Mouse (Mus musculus): ENCODE data around the gene Wdr18.

The Wdr18 gene

DNA sequence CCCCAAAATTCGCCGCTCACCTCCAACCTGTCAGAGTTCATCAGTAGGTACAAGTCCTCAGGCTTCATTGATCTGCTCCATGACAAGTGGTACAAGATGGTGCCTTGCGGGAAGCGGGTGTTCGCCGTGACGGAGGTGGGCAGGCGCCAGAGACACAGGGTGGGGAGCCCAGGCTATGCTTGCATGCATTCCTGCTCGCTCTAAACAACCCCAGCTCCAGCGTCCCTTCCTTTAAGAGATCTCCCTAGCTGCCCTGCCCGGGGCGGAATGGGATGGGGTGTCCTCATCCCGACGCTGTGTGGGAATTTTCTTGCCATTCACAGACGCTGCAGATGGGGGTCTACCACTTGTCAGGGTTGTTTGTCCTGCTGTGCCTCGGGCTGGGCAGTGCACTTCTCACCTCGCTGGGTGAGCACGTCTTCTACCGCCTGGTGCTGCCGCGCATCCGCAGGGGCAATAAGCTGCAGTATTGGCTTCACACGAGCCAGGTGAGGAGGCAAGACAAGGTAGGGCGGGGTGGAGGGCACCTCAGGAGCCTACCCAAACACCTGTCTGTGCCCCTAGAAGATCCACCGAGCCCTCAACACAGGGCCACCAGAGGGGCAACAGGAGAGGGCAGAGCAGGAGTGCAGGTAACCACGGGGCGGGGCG lies 16.2 kb downstream of the Wdr18 start:
- POLR2A ChIA-PET = interaction anchor here (0.6 to 4.6 kb wide), 35 partner anchors 8 to 362 kb away, joined by 3 to 42 read pairs (median 5); partner anchors contain the start of genes Tmem259 (in 4 of the 4), Wdr18 (in 3 of the 4), 1600002K03Rik (in 1 of the 4) and Abca7 (in 1 of the 4)
- CTCF ChIA-PET = interaction anchor here (0.5 to 3.7 kb wide), 11 partner anchors 8 to 165 kb away, joined by 3 to 22 read pairs (median 5); partner anchors contain the start of genes Wdr18 (in 2 of the 4) and Tmem259 (in 1 of the 4)

GRCm38 (mm10) chr10:79976722-79977107 lies 16.8 kb downstream of the Wdr18 start:
- ChIA-PET CTCF (interaction anchor here in 2 of 4 experiments (0.7 to 3.7 kb wide), 8 partner anchors 8 to 18 kb away, joined by 3 to 22 read pairs (median 4); partner anchors contain the start of genes Wdr18 (in 2 of the 2) and Tmem259 (in 1 of the 2)), POLR2A (interaction anchor here (0.6 to 4.6 kb wide), 29 partner anchors 7 to 363 kb away, joined by 3 to 42 read pairs (median 4); partner anchors contain the start of genes Tmem259 (in 3 of the 4), Wdr18 (in 2 of the 4), 1600002K03Rik (in 1 of the 4) and Abca7 (in 1 of the 4))

GRCm38 (mm10) chr10:79977324-79977723 lies 17.4 kb downstream of the Wdr18 start:
- CTCF ChIA-PET = interaction anchor here in 2 of 4 experiments (0.6 to 3.7 kb wide), 6 partner anchors 10 to 904 kb away, joined by 3 to 22 read pairs (median 4); partner anchors contain the start of gene Wdr18 (in 2 of the 2)
- POLR2A ChIA-PET = interaction anchor here (0.6 to 3.4 kb wide), 18 partner anchors 9 to 191 kb away, joined by 3 to 13 read pairs (median 4); partner anchors contain the start of genes Wdr18 (in 2 of the 4), Abca7 (in 1 of the 4), Cbarp (in 1 of the 4) and Stk11 (in 1 of the 4)

DNA sequence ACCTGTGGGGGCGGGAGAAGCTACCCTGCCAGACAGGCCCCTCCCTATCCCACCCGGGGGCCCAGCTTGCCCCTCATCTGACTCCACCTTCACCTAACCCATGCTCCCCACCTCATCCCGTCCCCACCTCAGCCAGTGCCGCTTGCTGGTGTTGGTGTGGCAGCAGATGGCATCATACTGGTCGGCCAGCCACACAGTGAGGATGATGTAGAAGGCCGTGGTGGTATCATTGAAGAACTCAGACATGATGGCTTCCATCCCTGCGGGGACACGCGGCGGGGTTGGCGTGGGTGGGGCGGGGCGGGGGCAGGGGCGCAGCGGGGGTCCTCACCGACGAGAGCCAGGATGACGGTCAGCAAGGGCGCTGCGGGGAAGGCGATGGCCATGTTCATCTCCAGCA lies 18.1 kb downstream of the Wdr18 start:
- ChIA-PET POLR2A (interaction anchor here in 3 of 4 experiments (0.5 to 1.7 kb wide), 5 partner anchors 18 to 163 kb away, joined by 3 to 8 read pairs (median 3); partner anchors contain the start of genes Wdr18 (in 2 of the 3), Cbarp (in 1 of the 3) and Ptbp1 (in 1 of the 3)), CTCF (interaction anchor here in 2 of 4 experiments (1.2 to 3.7 kb wide), 2 partner anchors 18 kb away, joined by 4 to 22 read pairs; partner anchors contain the start of gene Wdr18 (in 2 of the 2))

DNA sequence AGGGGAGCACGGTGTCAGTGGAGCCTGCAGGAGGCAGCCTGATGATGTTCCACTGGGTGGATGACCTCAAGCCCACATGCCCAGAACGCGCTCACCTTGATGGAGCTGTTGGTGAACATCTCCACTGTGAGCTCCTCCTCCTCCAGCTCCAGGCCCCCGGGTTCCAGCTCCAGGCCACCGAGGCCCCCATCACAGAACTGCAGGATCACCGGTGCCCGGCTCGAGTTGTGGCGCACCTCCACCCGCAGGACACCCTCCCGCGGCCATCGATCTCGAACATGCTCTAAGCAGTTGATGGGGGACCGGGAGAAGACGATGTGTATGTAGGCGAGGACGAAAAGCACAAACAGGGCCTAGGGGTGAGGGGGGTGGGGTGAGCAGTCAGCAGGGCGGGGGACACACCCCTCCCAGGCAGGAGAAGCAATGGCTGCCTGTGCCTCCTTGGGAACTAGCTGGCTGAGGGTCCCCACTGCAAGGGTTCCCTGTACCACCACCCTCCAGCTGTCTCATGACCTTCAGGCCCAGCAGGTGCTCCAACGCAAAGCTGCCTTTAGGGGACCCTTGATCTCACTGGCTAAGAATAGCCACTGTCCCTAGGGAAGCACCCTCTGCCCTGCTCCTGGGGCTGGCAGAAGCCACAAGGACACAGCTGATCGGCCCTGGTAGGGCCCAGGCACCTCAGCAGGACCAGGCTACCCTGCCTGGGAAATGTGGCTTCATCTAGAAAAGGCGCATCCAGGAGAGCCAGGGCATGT lies 19.6 kb downstream of the Wdr18 start:
- ChIA-PET CTCF (interaction anchor here in 1 of 4 experiments (1.4 kb wide), 1 partner anchor 20 kb away, joined by 5 read pairs; the partner anchor contains the start of gene Wdr18), POLR2A (interaction anchor here in 3 of 4 experiments (0.6 to 2.5 kb wide), 20 partner anchors 9 to 363 kb away, joined by 3 to 14 read pairs (median 3); partner anchors contain the start of genes Grin3b (in 2 of the 3), Wdr18 (in 2 of the 3), Med16 (in 1 of the 3) and Pcsk4 (in 1 of the 3))

GRCm38 (mm10) chr10:79983205-79983604 lies 23.3 kb downstream of the Wdr18 start:
- POLR2A ChIA-PET = interaction anchor here (0.6 to 10.5 kb wide), 22 partner anchors 8 to 584 kb away, joined by 3 to 245 read pairs (median 8); partner anchors contain the start of genes Wdr18 (in 2 of the 4) and Stk11 (in 1 of the 4)
- CTCF ChIA-PET = interaction anchor here in 2 of 4 experiments (0.6 to 2.0 kb wide), 2 partner anchors 8 to 157 kb away, joined by 3 to 11 read pairs; partner anchors contain the start of gene Cbarp (in 1 of the 2)

DNA sequence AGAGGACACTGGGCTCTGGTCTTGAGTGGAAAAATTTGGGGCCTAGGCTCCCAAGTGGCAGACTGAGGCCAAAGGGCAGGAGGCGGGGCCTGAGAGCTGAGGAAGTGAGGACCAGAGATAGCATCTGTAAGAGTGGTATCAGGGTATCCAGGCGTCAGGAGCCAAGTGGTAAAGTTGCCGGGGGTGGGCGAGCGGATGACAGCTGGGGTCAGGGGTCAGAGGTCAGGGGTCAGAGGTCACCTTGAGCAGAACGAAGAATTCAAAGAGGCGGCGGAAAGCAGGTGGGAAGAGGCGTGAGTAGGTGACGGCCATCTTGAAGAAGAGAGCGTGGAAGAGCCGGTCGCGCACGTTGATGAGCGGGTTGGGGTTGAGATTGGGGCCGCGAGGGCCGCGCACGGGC lies 23.7 kb downstream of the Wdr18 start:
- CTCF ChIA-PET = interaction anchor here in 3 of 4 experiments (0.8 to 4.7 kb wide), 17 partner anchors 9 to 238 kb away, joined by 3 to 37 read pairs (median 8); partner anchors contain the start of genes Cbarp (in 2 of the 3), Med16 (in 2 of the 3), Cirbp (in 1 of the 3) and Midn (in 1 of the 3)
- POLR2A ChIA-PET = interaction anchor here (0.7 to 10.5 kb wide), 49 partner anchors 8 to 277 kb away, joined by 3 to 245 read pairs (median 11); partner anchors contain the start of genes Grin3b (in 2 of the 4), Med16 (in 2 of the 4), Stk11 (in 2 of the 4) and Wdr18 (in 2 of the 4)

DNA sequence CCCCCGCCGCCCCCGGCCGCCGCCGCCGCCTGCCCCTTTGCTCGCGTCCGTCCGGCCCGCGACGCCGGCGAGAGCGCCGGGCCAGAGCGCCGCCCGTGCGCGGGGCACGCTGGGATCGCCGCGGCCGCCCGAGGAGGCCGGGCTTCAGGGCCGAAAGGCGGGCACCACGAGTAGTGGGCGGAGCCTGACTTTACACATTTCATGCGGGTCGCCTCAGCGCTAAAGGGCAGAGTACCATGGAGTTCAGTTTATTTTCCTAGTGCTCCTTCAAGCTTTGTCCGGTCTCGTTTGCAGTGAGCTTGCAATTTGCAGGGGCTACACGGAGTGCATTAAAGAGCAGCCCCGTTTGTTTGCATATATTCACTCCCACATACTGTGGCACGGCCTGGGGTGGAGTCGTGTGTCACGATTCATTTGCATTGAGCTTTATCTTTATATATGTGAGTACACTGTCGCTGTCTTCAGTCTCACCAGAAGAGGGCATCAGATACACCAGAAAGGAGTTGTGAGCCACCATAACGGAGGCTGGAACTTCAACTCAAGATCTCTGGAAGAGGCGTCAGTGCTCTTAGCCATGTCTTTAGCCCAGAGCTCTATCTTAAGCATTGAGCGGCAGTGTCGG lies 24.4 kb downstream of the Wdr18 start, which contains the start of gene Tmem259:
TSS of gene Tmem259 (minus strand) at position 136 of the 622 bp plus-strand sequence.
- POLR2A ChIA-PET = interaction anchor here (0.5 to 10.5 kb wide), 164 partner anchors 8 to 1868 kb away, joined by 3 to 245 read pairs (median 5); partner anchors contain the start of genes Cbarp (in 3 of the 4), Med16 (in 3 of the 4), Polr2e (in 3 of the 4) and Stk11 (in 3 of the 4)

GRCm38 (mm10) chr10:79984871-79985270 lies 24.9 kb downstream of the Wdr18 start:
- ChIA-PET CTCF (interaction anchor here (0.6 to 4.7 kb wide), 77 partner anchors 8 to 1204 kb away, joined by 3 to 48 read pairs (median 4); partner anchors contain the start of genes Wdr18 (in 4 of the 4), Grin3b (in 2 of the 4), Med16 (in 2 of the 4) and Mum1 (in 2 of the 4)), POLR2A (interaction anchor here (0.5 to 10.5 kb wide), 170 partner anchors 8 to 1869 kb away, joined by 3 to 245 read pairs (median 5); partner anchors contain the start of genes Cbarp (in 4 of the 4), Grin3b (in 3 of the 4), Med16 (in 3 of the 4) and Polr2e (in 3 of the 4))

More for the DNA sequence above, 24.4 kb downstream of the Wdr18 start, which contains the start of gene Tmem259:
- CTCF ChIA-PET = interaction anchor here (0.6 to 4.7 kb wide), 77 partner anchors 8 to 1205 kb away, joined by 3 to 48 read pairs (median 4); partner anchors contain the start of genes Wdr18 (in 4 of the 4), Cbarp (in 2 of the 4), Grin3b (in 2 of the 4) and Med16 (in 2 of the 4)

GRCm38 (mm10) chr10:79985334-79986231 lies 25.6 kb downstream of the Wdr18 start:
- ChIA-PET CTCF (interaction anchor here (0.6 to 4.7 kb wide), 71 partner anchors 10 to 391 kb away, joined by 3 to 48 read pairs (median 5); partner anchors contain the start of genes Wdr18 (in 4 of the 4), Grin3b (in 2 of the 4), Med16 (in 2 of the 4) and Mum1 (in 2 of the 4)), POLR2A (interaction anchor here (0.6 to 10.5 kb wide), 146 partner anchors 8 to 691 kb away, joined by 3 to 245 read pairs (median 5); partner anchors contain the start of genes Cbarp (in 4 of the 4), Grin3b (in 3 of the 4), Med16 (in 3 of the 4) and Polr2e (in 3 of the 4))

DNA sequence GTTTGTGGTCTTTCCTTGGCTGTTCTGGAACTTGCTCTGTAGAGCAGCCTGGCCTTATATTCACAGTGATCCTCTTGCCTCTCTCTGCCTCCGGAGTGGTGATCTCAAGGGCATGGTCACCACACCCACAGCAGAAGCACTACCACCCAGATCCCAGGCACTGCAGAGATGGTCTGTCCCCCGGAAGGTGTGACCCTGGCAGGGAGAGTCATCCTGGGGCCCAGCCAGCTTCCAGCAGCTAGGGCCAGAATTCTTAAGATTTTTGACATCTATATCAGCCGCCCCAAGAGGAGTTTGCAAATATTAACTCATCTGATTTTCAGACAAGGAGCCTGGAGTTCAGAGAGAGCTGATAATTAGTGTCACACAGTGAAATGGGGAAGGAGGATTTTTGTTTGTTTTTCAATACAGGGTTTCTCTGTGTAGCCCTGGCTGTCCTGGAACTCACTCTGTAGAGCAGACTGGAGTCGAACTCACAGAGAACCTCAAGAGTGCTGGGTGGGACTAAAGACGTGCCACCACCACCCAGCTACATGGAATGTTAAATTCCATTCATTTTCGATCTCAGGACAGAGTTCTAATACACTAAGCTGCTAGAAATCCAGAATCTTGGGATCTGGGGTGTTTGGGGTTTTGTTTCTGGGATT lies 26.4 kb downstream of the Wdr18 start:
- CTCF ChIA-PET = interaction anchor here (0.5 to 4.7 kb wide), 36 partner anchors 10 to 1480 kb away, joined by 3 to 48 read pairs (median 4); partner anchors contain the start of genes Wdr18 (in 2 of the 4) and Cirbp (in 1 of the 4)
- POLR2A ChIA-PET = interaction anchor here (0.5 to 10.5 kb wide), 68 partner anchors 9 to 690 kb away, joined by 3 to 245 read pairs (median 5); partner anchors contain the start of genes Wdr18 (in 3 of the 4), Cbarp (in 2 of the 4), Gpx4 (in 2 of the 4) and Grin3b (in 2 of the 4)

- ChIA-PET POLR2A (interaction anchor here (0.5 to 10.5 kb wide), 44 partner anchors 10 to 882 kb away, joined by 3 to 245 read pairs (median 5); partner anchors contain the start of genes Gpx4 (in 2 of the 4), Rps15 (in 2 of the 4), Wdr18 (in 2 of the 4) and Cirbp (in 1 of the 4)), CTCF (interaction anchor here (0.5 to 4.7 kb wide), 49 partner anchors 10 to 1479 kb away, joined by 3 to 48 read pairs (median 4); partner anchors contain the start of genes Stk11 (in 2 of the 4), Cirbp (in 1 of the 4), Rexo1 (in 1 of the 4) and Wdr18 (in 1 of the 4))
These were observed 27.0 kb downstream of the Wdr18 start for GRCm38 (mm10) chr10:79986963-79987362.

DNA sequence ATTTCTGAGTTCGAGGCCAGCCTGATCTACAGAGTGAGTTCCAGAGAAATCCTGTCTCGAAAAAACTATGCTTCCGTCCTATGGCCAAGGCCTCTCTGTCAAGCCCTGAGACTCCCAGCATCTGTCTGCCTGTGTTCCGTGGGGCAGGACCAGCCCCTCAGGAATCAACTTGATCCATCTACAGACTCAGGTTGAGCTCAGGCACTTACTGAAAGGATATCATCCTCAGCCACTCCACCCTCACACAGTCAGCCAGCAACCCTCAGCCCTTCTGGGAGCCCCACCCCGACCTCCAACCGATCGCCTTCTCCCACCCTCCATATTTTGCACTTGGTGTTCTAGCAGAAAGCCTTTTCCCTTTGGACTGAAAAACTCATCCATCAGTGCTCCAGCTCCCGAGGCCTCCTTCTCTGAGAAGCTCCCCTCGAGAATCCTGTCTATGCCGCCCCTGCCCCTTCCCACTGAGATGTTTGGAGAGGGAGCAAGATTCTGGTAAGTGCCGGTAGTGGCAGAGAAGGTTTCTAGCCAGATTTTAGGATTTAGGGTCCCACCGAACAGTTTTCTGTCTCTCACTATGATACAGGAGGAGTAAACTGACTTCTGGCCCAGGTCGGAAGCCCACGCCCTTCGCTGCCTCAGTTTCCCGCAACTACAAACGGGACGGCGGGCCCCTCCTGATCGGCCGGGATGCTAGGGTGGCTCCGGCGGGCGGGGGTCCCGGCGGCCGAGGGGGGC lies 28.0 kb downstream of the Wdr18 start:
- ChIA-PET POLR2A (interaction anchor here in 3 of 4 experiments (0.6 to 10.5 kb wide), 24 partner anchors 9 to 191 kb away, joined by 3 to 245 read pairs (median 5); partner anchors contain the start of genes Cirbp (in 1 of the 3), Gpx4 (in 1 of the 3) and Wdr18 (in 1 of the 3)), CTCF (interaction anchor here (0.6 to 4.7 kb wide), 14 partner anchors 13 to 573 kb away, joined by 3 to 37 read pairs (median 4); partner anchors contain the start of genes Cirbp (in 1 of the 4), Rexo1 (in 1 of the 4) and Stk11 (in 1 of the 4))

All from embryonic stem cell, embryonic (primary cell).